Mouse (Mus musculus) megakaryocyte, embryonic 14.5 days (primary cell): ENCODE results near the gene Nfyc.

Source experiments
- FLI1 ChIP-seq: IDR thresholded peaks from 2 replicates; pipeline ENCODE4 v1.6.1; 2012; ENCODE audit warnings: low read length, inconsistent platforms, mixed read lengths
- GATA1 ChIP-seq: IDR thresholded peaks from 3 replicates; pipeline ENCODE4 v1.6.1; 2012; ENCODE audit warnings: mixed read lengths, low read length, inconsistent platforms, borderline replicate concordance

DNA sequence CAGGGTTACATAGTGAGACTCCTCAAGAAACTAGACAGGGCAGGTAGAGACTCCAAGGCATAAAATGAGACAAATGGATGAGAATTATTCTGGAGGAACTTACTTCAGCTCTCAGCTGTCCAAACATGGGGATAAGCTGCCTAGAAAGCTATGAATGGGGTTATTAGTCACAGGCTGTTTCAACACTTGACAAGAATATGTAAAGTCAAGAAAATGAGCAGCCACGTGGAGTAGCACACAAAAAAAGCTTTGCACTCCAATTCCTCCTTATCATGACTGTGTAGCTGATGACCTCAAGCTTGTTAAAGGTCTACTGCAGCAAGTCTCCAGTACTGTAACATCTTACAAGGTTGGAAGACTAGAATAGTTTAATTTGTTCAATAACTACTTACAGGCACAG lies 12.1 kb downstream of the Nfyc start:
- TF ChIP-seq FLI1: no peak
- TF ChIP-seq GATA1: no peak
